Mouse (Mus musculus): ENCODE measurements around the gene Il25. TPM values are rescaled to one million over a fixed set of nuclear protein-coding genes. Genes with fewer than 3 reads are reported as not detected.
"Not testable (repeated sequence)": the region's sequence is repeated elsewhere in the genome, so short reads cannot be mapped to it uniquely, and the experiment has no call there.

The Il25 gene
- polyA plus RNA-seq, 1 experiment from 2014 or later, result not detected

DNA sequence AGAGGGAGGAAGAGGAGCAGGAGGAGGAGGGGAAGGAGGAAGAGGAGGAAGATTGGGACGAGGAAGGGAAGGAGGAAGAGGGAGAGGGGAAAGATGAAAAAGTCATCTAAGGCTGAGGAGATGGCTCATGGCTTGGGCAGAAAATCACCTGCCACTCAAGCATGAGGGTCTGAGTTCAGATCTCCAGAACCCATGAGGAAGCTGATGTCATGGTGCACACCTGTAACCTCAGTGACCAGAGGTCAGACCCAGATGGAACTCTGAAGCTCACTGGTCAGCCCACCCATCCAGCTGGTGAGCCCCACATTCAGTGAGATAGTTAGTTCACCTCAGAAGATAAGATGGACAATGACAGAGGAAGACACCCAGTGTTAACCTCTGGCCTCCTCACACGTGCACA is 12.4 kb downstream of the Il25 start:
- H3K4me1 ChIP-seq (replicated peaks; ENCODE audit: control insufficient read depth, insufficient read depth, low read length), result no peaks in the 10 kb centered on the region
- H3K27me3 ChIP-seq (ENCODE audit: control insufficient read depth, insufficient read depth, low read length), result no peaks in the 10 kb centered on the region
- 67% methylated on average over 2 of the region's 2 CpGs for WGBS
- H3K4me3 ChIP-seq (ENCODE audit: low read depth, low read length), result no peak overlapping the region
- no peak overlapping the region for H3K27ac ChIP-seq (ENCODE audit: low read depth, low read length)
- no peaks in the 10 kb centered on the region for H3K36me3 ChIP-seq (ENCODE audit: control insufficient read depth, insufficient read depth, low read length)
- no peak overlapping the region for H3K9ac ChIP-seq (ENCODE audit: low read depth, low read length)
- DNase-seq (ENCODE audit: low spot score) (no peak), ATAC-seq (ENCODE audit: low FRiP score) (no peak)
- no peaks in the 10 kb centered on the region for H3K9me3 ChIP-seq (ENCODE audit: control insufficient read depth, low read length)
- H3K4me2 ChIP-seq (replicated peaks; ENCODE audit: low read depth, low read length), result no peak overlapping the region

DNA sequence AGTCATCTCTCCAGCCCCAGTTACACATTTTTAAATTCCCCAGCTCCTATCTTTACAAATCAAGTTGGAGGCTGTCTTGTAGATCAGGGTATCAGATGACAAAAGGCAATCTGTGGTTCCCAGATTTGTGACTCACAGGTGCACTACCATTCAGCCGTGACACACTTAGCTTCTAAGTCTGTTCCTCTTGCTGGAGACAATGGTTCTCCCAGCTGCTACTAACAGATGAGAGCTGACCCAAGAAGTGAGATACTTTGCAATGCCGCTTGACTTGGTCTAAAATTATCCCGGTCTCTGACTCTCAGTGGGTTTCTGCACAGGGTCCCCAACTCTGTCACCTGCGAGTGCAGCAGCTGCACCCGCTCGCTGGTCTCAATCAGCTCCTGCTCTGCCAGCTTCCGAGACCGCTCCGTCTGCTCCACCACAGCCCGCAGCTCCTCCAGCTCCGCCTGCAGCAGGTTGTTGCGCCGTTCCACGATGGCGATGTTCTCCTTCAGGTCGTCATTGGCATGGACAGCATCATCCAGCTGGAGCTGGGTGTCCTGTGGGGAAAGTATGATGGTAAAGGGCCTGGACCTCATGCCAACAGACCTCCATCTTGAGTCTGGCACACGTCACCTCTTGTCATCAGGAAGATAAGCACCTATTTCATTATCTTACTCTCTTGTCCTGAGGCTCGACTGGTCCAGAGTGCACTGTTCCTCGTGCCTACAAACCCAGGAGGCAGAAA is 13.6 kb downstream of the Il25 start:
- Histone ChIP-seq H3K27ac (ENCODE audit: low read depth, low read length) (no peak overlapping the region), H3K27me3 (ENCODE audit: control insufficient read depth, insufficient read depth, low read length) (no peaks in the 10 kb centered on the region), H3K9ac (ENCODE audit: low read depth, low read length) (no peak overlapping the region), H3K4me2 (replicated peaks; ENCODE audit: low read depth, low read length) (no peak overlapping the region), H3K36me3 (ENCODE audit: control insufficient read depth, insufficient read depth, low read length) (no peaks in the 10 kb centered on the region), H3K4me3 (ENCODE audit: low read depth, low read length) (no peak overlapping the region), H3K9me3 (ENCODE audit: control insufficient read depth, low read length) (no peaks in the 10 kb centered on the region), H3K4me1 (replicated peaks; ENCODE audit: control insufficient read depth, insufficient read depth, low read length) (no peaks in the 10 kb centered on the region)
- ATAC-seq (ENCODE audit: low FRiP score), result no peak
- DNase-seq (ENCODE audit: low spot score), result no peak
- 84% methylated on average over 19 of the region's 19 CpGs for WGBS

DNA sequence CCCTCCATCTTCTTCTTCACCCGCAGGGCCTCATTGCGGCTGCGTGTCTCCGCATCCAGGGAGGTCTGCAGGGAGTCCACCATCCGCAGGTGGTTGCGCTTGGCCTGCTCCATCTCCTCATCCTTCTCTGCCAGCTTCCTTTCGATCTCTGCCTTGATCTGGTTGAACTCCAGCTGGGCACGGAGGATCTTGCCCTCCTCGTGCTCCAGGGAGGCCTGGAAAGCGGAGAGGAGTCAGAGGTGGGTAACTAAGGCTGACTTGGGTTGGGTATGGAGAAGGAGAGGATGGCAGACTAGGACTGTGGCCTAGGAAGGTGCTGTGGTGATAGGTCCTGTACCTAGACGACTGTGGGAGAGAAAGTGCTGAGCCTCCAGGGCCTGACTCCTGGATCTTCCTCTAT is 14.5 kb downstream of the Il25 start:
- ATAC-seq (ENCODE audit: low FRiP score); H3K4me2 ChIP-seq (replicated peaks; ENCODE audit: low read depth, low read length); H3K4me3 ChIP-seq (ENCODE audit: low read depth, low read length); H3K9me3 ChIP-seq (ENCODE audit: control insufficient read depth, low read length); H3K27me3 ChIP-seq (ENCODE audit: control insufficient read depth, insufficient read depth, low read length); H3K36me3 ChIP-seq (ENCODE audit: control insufficient read depth, insufficient read depth, low read length); H3K9ac ChIP-seq (ENCODE audit: low read depth, low read length); H3K27ac ChIP-seq (ENCODE audit: low read depth, low read length); H3K4me1 ChIP-seq (replicated peaks; ENCODE audit: control insufficient read depth, insufficient read depth, low read length); DNase-seq (ENCODE audit: low spot score): not testable (repeated sequence)
- 83% methylated on average over 8 of the region's 11 CpGs for WGBS

DNA sequence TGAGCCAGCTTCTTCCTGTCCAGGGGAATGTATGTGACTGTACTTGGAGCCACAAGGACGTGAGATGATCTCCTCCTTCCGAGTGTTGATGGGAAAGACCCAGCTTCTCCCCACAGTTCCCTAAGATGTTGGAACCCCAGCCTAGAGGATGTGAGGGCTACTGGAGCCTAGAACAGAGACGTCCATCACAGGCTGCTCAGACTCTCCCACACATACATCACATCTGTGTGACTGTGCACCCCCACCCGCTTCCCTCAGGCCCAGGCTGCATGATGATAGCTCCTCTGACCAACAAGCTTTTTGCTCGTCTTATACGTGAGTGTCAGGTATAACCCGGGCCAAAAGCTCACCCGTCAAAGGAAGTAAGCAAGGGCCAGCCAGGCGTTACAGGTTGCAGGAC is 16.3 kb downstream of the Il25 start:
- no peak overlapping the region for H3K4me3 ChIP-seq (ENCODE audit: low read depth, low read length)
- no peak for DNase-seq (ENCODE audit: low spot score)

DNA sequence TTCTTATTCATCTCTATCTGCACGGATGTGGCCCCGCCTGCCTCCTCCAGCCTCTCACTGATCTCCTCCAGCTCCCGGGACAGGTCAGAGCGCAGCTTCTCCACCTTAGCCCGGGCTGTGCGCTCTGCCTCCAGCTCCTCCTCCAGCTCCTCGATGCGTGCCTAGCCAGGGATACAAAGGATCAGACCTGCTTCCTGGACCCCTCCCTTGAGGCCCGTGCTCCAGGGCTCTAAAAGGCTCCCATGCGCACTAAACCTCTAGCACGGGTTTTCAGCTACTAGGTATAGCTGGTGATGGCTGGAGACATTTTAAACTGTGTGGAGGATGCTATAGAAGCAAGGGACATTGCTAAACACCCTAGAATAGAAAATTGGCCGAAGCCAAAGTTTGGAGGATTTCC is 18.0 kb downstream of the Il25 start:
- DNase-seq (ENCODE audit: low spot score) (no peak), ATAC-seq (ENCODE audit: low FRiP score) (no peak)
- Histone ChIP-seq H3K36me3 (ENCODE audit: control insufficient read depth, insufficient read depth, low read length) (no peaks in the 10 kb centered on the region), H3K4me3 (ENCODE audit: low read depth, low read length) (no peak overlapping the region), H3K9ac (ENCODE audit: low read depth, low read length) (no peak overlapping the region), H3K4me1 (replicated peaks; ENCODE audit: control insufficient read depth, insufficient read depth, low read length) (no peaks in the 10 kb centered on the region), H3K4me2 (replicated peaks; ENCODE audit: low read depth, low read length) (no peak overlapping the region), H3K27ac (ENCODE audit: low read depth, low read length) (no peak overlapping the region), H3K9me3 (ENCODE audit: control insufficient read depth, low read length) (no peaks in the 10 kb centered on the region), H3K27me3 (ENCODE audit: control insufficient read depth, insufficient read depth, low read length) (no peaks in the 10 kb centered on the region)
- 54% methylated on average over 12 of the region's 12 CpGs for WGBS

More for the DNA sequence above, 16.3 kb downstream of the Il25 start:
- Histone ChIP-seq H3K27me3 (ENCODE audit: control insufficient read depth, insufficient read depth, low read length) (no peaks in the 10 kb centered on the region), H3K36me3 (ENCODE audit: control insufficient read depth, insufficient read depth, low read length) (no peaks in the 10 kb centered on the region), H3K4me2 (replicated peaks; ENCODE audit: low read depth, low read length) (no peak overlapping the region), H3K9ac (ENCODE audit: low read depth, low read length) (no peak overlapping the region), H3K9me3 (ENCODE audit: control insufficient read depth, low read length) (no peaks in the 10 kb centered on the region), H3K4me1 (replicated peaks; ENCODE audit: control insufficient read depth, insufficient read depth, low read length) (no peaks in the 10 kb centered on the region), H3K27ac (ENCODE audit: low read depth, low read length) (no peak overlapping the region)
- WGBS, result 86% methylated on average over 9 of the region's 9 CpGs
- no peak for ATAC-seq (ENCODE audit: low FRiP score)

DNA sequence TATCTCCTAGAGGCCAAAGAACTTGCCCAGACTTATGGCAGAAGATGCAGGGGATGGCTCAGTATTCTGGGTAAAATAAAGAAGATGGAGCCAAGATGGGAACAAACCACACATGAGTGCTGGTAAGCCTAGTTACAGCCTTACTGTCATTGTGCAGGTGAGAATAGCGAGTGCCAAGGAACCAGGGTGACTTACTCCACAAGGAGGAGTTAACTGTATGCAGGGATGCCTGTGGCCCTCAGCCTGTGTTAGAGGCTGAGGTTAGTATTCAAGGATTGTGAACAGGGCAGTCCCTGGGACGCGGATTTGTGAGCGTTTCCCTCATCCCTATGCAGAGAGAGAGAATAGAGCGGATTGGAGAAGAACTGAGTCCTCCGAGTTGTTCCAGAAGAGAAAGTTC is 19.1 kb downstream of the Il25 start:
- Histone ChIP-seq H3K4me1 (replicated peaks; ENCODE audit: control insufficient read depth, insufficient read depth, low read length) (no peaks in the 10 kb centered on the region), H3K9ac (ENCODE audit: low read depth, low read length) (no peak overlapping the region), H3K4me3 (ENCODE audit: low read depth, low read length) (no peak overlapping the region), H3K4me2 (replicated peaks; ENCODE audit: low read depth, low read length) (no peak overlapping the region), H3K27me3 (ENCODE audit: control insufficient read depth, insufficient read depth, low read length) (no peaks in the 10 kb centered on the region), H3K36me3 (ENCODE audit: control insufficient read depth, insufficient read depth, low read length) (no peaks in the 10 kb centered on the region), H3K9me3 (ENCODE audit: control insufficient read depth, low read length) (no peaks in the 10 kb centered on the region), H3K27ac (ENCODE audit: low read depth, low read length) (no peak overlapping the region)
- ATAC-seq (ENCODE audit: low FRiP score) (no peak), DNase-seq (ENCODE audit: low spot score) (no peak)
- 87% methylated on average over 6 of the region's 6 CpGs for WGBS

DNA sequence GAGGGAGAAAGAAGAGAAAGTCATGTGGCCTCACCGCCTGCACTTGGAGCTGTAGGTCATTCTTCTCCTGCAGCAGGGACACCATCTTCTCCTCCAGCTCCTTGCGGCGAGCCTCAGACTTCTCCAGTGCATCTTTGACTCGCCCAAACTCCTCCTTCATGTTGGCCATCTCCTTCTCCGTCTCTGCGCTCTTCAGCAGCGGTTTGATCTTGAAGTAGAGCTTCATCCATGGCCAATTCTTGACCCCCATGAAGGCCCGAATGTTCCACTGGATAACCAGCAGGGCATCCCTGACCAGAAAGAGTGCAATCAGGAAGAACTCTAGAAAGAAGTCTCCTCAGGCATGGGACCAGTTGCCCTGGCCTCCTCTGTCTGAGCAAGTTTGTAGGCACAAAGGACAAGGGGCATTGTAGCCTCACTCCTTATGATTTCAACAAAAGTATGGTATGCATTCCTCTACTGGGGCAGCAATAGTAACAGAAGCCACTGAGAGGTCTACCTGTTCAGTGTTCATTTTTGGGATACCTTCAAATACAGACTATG is 21.2 kb downstream of the Il25 start:
- Histone ChIP-seq H3K27ac (ENCODE audit: low read depth, low read length) (no peak overlapping the region), H3K4me2 (replicated peaks; ENCODE audit: low read depth, low read length) (no peak overlapping the region), H3K27me3 (ENCODE audit: control insufficient read depth, insufficient read depth, low read length) (no peaks in the 10 kb centered on the region), H3K4me3 (ENCODE audit: low read depth, low read length) (no peak overlapping the region), H3K9ac (ENCODE audit: low read depth, low read length) (no peak overlapping the region), H3K4me1 (replicated peaks; ENCODE audit: control insufficient read depth, insufficient read depth, low read length) (no peaks in the 10 kb centered on the region), H3K9me3 (ENCODE audit: control insufficient read depth, low read length) (no peaks in the 10 kb centered on the region), H3K36me3 (ENCODE audit: control insufficient read depth, insufficient read depth, low read length) (no peaks in the 10 kb centered on the region)
- ATAC-seq (ENCODE audit: low FRiP score) (no peak), DNase-seq (ENCODE audit: low spot score) (no peak)
- 90% methylated on average over 8 of the region's 8 CpGs for WGBS

DNA sequence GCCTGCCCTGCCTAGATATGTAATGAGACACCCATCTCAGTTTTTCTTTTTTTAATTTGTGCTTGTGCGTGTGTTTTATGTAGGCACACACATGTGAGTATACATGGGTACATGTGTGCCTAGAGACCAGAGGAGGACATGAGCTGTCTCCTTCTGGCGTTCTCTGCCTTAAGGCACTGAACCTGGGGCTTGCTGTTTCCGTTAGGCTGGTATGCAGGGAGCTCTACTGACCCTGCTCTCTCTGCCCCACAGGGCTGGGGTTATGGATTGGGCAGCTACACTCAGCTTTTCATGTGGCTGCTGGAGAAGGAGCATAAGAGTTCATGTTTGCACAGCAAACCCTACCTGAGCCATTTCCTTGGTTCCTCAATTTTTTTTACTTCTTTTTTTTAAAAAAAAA is 22.0 kb downstream of the Il25 start:
- no peaks in the 10 kb centered on the region for H3K36me3 ChIP-seq (ENCODE audit: control insufficient read depth, insufficient read depth, low read length)
- H3K9ac ChIP-seq (ENCODE audit: low read depth, low read length), result no peak overlapping the region
- no peaks in the 10 kb centered on the region for H3K27me3 ChIP-seq (ENCODE audit: control insufficient read depth, insufficient read depth, low read length)
- no peak overlapping the region for H3K27ac ChIP-seq (ENCODE audit: low read depth, low read length)
- H3K4me1 ChIP-seq (replicated peaks; ENCODE audit: control insufficient read depth, insufficient read depth, low read length), result no peaks in the 10 kb centered on the region
- ATAC-seq (ENCODE audit: low FRiP score), result no peak
- 79% methylated on average over 3 of the region's 3 CpGs for WGBS
- H3K4me3 ChIP-seq (ENCODE audit: low read depth, low read length), result no peak overlapping the region
- no peak for DNase-seq (ENCODE audit: low spot score)
- H3K4me2 ChIP-seq (replicated peaks; ENCODE audit: low read depth, low read length), result no peak overlapping the region
- no peaks in the 10 kb centered on the region for H3K9me3 ChIP-seq (ENCODE audit: control insufficient read depth, low read length)

DNA sequence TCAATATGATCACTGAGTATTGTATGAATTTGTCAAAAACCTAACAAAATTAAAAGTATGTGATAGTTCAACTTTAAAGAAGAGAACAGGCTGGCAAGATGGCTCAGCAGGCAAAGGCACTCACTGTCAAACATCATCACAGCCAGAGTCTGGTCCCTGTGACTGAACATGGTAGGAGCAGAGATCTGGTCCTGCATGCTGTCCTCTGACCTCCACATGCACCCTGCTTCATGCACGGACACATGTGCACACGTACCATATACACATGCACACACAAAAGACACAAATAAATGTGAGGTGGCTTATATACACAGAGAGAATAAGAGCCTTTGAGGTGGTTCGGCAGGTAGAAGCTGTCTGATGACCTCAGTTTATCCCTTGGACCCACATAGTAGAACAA is 23.0 kb downstream of the Il25 start:
- 90% methylated on average over 3 of the region's 3 CpGs for WGBS

More for the DNA sequence above, 23.0 kb downstream of the Il25 start:
- H3K4me1 ChIP-seq (replicated peaks; ENCODE audit: control insufficient read depth, insufficient read depth, low read length), result no peaks in the 10 kb centered on the region
- no peak for ATAC-seq (ENCODE audit: low FRiP score)
- no peak for DNase-seq (ENCODE audit: low spot score)
- no peaks in the 10 kb centered on the region for H3K9me3 ChIP-seq (ENCODE audit: control insufficient read depth, low read length)
- no peak overlapping the region for H3K4me3 ChIP-seq (ENCODE audit: low read depth, low read length)
- H3K4me2 ChIP-seq (replicated peaks; ENCODE audit: low read depth, low read length), result no peak overlapping the region
- H3K27me3 ChIP-seq (ENCODE audit: control insufficient read depth, insufficient read depth, low read length), result no peaks in the 10 kb centered on the region
- no peak overlapping the region for H3K9ac ChIP-seq (ENCODE audit: low read depth, low read length)
- H3K36me3 ChIP-seq (ENCODE audit: control insufficient read depth, insufficient read depth, low read length), result no peaks in the 10 kb centered on the region
- no peak overlapping the region for H3K27ac ChIP-seq (ENCODE audit: low read depth, low read length)
